Mouse (Mus musculus) liver, embryonic 16.5 days (tissue): ENCODE measurements around the gene P2ry13. TPM values are rescaled to one million over a fixed set of nuclear protein-coding genes. Genes with fewer than 3 reads are reported as not detected.

Experiments
- ATAC-seq: fragments of 200-750 bp; cut with Nextera tagmentation; 2 replicates; pipeline ENCODE4 v1.8.0; 2017; ENCODE audit warnings: low read depth, mild to moderate bottlenecking, moderate number of reproducible peaks, moderate library complexity
- H3K27ac ChIP-seq: fragments of 300-500 bp; sonication (generic); 2 replicates; pipeline ENCODE4 v1.5.1; 2014; ENCODE audit warnings: mild to moderate bottlenecking, low read length
- H3K27me3 ChIP-seq: fragments of 300-500 bp; sonication (generic); 2 replicates; pipeline ENCODE4 v1.6.1; 2014; ENCODE audit warnings: low read depth, low read length, mixed read lengths; ENCODE audit not compliant: control insufficient read depth, insufficient read depth
- H3K36me3 ChIP-seq: fragments of 300-500 bp; sonication (generic); 2 replicates; pipeline ENCODE4 v1.6.1; 2014; ENCODE audit warnings: mild to moderate bottlenecking; ENCODE audit not compliant: control insufficient read depth, insufficient read depth
- H3K4me1 ChIP-seq: fragments of 300-500 bp; sonication (generic); 2 replicates; pipeline ENCODE4 v1.6.1; 2014; ENCODE audit warnings: low read depth, low read length, mixed read lengths; ENCODE audit not compliant: control insufficient read depth
- H3K4me2 ChIP-seq: fragments of 300-500 bp; sonication (generic); 2 replicates; pipeline ENCODE4 v1.6.1; 2014; ENCODE audit warnings: low read depth, low read length, mixed read lengths
- H3K4me3 ChIP-seq: fragments of 300-500 bp; sonication (generic); 2 replicates; pipeline ENCODE4 v1.5.1; 2014; ENCODE audit warnings: low read depth, mild to moderate bottlenecking, low read length
- H3K9ac ChIP-seq: fragments of 300-500 bp; sonication (generic); 2 replicates; pipeline ENCODE4 v1.6.1; 2014; ENCODE audit warnings: low read depth, low read length
- H3K9me3 ChIP-seq: fragments of 300-500 bp; sonication (generic); replicated peaks from 2 replicates; pipeline ENCODE4 v1.6.1; 2016; ENCODE audit warnings: low read length; ENCODE audit not compliant: control insufficient read depth
- WGBS: fragments of 180-500 bp; shearing (Covaris S2); extraction: QIAGEN DNeasy Blood & Tissue Kit; methylation state at CpG from one replicate; pipeline ENCODE4 v1.1.7; 2014; ENCODE audit not compliant: insufficient replicate concordance; 5-methylcytosine and 5-hydroxymethylcytosine counted together
- polyA plus RNA-seq: library from polyadenylated mRNA; unstranded; fragments of >200 nt; fragmentation: Nextera tagmentation; extraction: Ambion mirVana; gene quantifications from 2 replicates; pipeline ENCODE4 v1.2.1, GENCODE M21; 2015

Gene P2ry13
- polyA plus RNA-seq, 1 experiment from 2014 or later = 3.7 TPM

DNA sequence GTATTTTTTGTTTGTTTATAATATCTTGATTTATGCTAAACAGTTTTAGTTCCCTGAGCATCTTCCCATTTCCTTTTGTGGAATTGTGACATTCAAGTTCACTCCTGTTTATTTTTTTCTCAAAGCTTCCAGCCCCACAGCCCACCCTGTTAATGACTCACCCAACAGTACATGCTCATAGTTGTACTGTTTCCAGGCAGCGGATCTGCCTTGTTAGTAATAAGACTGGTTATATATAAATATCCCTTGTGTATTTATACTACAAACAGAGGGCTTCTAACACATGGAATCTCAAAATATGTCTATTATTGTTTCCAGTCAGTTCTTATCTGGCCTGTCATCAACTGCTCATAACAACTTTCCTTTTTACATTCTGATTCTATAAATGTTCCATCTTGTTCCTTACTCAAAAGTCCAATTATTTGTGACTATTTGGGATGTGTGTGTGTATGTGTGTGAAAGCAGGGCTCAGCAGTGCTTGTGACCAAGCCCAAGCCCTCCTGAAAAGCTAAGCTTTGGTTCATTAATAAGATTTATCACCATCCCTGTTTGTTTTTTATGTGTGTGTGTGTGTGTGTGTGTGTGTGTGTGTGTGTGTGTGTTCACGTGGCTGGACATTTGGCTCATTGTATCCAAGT, 43.1 kb downstream of the P2ry13 start:
- Histone ChIP-seq H3K4me1 (no peaks in the 10 kb centered on the region), H3K4me3 (no peak overlapping the region), H3K4me2 (no peak overlapping the region), H3K27me3 (no peaks in the 10 kb centered on the region), H3K27ac (no peak overlapping the region), H3K36me3 (no peaks in the 10 kb centered on the region), H3K9me3 (no peaks in the 10 kb centered on the region), H3K9ac (no peak overlapping the region)
- ATAC-seq = no peak
- 58% methylated on average over 2 of the region's 2 CpGs for WGBS

DNA sequence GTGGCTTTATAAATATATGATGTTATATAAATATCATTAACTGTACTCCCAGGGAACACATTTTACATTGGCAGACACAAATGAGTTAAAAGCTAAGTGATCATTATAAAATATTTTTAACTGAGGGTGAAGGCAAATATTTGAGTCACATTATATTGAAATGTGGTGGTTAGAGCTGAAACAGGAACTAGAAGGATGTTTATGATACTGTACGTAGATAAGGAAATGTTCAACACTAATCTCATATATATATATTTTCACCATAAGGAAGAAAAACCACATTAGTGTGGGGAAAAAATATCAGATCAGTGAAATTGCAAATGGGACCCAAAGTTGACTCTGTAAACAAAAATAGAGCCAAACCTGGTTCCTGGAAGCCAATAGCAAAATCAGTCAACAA, 50.2 kb downstream of the P2ry13 start:
- H3K9me3 ChIP-seq = no peaks in the 10 kb centered on the region
- 33% methylated on average over 1 of the region's 1 CpGs for WGBS
- ATAC-seq = no peak

More for the DNA sequence above, 50.2 kb downstream of the P2ry13 start:
- H3K4me3 ChIP-seq = no peak overlapping the region
- H3K4me1 ChIP-seq = no peaks in the 10 kb centered on the region
- H3K36me3 ChIP-seq = no peaks in the 10 kb centered on the region
- no peak overlapping the region for H3K4me2 ChIP-seq
- no peaks in the 10 kb centered on the region for H3K27me3 ChIP-seq
- no peak overlapping the region for H3K9ac ChIP-seq
- no peak overlapping the region for H3K27ac ChIP-seq

Other genes with a start within 250 kb of the P2ry13 start
- gene Med12l, start 205.1 kb downstream of the P2ry13 start, polyA plus RNA-seq = 0.37 and 0.73 TPM in 2 replicates
- gene Gpr171, start 109.1 kb downstream of the P2ry13 start, polyA plus RNA-seq = 0.73 and 0.84 TPM in 2 replicates
- gene P2ry14, start 57.3 kb downstream of the P2ry13 start, polyA plus RNA-seq = 7.6 and 9.9 TPM in 2 replicates
- not detected in 2 replicates for gene Gpr87, start 15.8 kb downstream of the P2ry13 start, polyA plus RNA-seq
- 3.1 and 3.6 TPM in 2 replicates for gene P2ry12, start 52.0 kb upstream of the P2ry13 start, polyA plus RNA-seq
- gene Igsf10, start 133.5 kb upstream of the P2ry13 start, polyA plus RNA-seq = 0.55 and 0.76 TPM in 2 replicates